Mouse (Mus musculus) urinary bladder, postnatal 25 days (tissue): ENCODE data around the gene Prelid1.

Source experiments
- DNase-seq: peaks from one replicate; pipeline ENCODE4 v3.0.0; 2022; ENCODE audit warnings: low spot score

The Prelid1 gene

GRCm38 (mm10) chr13:55332331-55332730 is 12.0 kb downstream of the Prelid1 start:
- DNase-seq = no peak

GRCm38 (mm10) chr13:55335701-55336100 is 15.4 kb downstream of the Prelid1 start:
- DNase-seq = no peak

DNA sequence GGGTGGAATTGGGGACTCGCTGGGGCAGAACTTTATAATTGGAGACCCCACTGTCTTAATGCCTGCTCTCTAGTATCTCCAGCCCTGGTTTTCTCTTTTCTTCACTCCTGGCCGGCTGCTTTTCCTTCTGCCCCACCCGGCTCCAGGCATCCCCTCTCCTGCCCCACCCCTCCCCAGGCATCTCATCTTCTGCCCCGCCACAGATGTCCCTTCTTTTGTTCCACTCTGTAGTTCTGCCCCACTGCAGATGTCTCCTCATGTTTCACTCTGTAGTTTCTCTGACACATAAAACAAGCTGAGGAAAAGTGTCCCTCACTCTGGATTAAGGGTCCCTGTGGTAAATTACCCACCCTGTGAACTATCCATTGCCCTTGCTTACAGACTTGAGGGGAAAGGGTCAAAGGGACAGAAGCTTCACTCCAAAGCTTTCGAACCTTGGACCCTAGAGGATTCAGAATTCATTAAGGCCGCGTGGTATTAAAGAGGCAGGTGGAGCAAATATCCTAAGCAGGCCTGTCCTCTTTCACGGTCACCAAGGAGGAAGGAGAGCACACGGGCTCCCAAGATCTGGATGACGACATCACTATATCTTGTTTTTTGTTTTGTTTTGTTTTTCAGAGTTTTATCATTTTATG is 17.2 kb downstream of the Prelid1 start:
- DNase-seq = no peak

DNA sequence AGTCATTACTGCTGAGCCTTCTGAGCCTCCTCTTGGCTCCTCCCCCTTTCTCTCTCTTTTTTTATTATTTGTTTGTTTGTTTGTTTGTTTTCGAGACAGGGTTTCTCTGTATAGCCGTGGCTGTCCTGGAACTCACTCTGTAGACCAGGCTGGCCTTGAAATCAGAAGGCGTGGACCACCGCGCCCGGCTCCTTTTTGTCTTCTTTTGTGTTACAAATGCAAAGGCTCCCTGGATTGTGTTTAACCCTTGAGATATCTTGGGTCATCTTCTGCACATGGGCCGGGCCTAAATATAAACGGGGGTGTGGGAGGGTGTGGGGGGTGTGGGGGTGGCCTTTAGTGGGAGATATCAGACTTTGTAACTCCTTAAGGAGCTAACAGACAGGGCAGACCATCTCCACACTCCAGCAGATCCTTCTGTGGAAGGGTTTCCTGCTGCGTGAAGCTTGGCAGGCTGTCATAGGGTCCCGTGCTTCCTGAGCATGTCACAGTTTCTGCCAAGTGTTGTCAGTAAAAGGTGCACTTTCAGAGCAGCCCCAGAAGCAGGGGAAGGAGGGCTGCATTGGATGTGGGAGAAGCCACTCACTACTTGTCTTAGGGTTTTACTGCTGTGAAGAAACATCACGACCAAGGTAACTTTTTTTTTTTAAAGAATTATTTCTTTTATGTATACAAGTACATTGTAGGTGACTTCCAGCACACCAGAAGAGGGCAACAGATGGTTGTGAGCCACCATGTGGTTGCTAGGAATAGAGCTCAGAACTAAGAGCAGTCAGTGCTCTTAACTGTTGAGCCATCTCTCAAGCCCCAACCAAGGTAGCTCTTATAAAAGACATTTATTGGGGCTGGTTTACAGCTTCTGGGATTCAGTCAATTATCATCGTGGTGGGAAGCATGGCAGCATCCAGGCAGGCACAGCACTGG is 18.1 kb downstream of the Prelid1 start:
- DNase-seq = no peak

DNA sequence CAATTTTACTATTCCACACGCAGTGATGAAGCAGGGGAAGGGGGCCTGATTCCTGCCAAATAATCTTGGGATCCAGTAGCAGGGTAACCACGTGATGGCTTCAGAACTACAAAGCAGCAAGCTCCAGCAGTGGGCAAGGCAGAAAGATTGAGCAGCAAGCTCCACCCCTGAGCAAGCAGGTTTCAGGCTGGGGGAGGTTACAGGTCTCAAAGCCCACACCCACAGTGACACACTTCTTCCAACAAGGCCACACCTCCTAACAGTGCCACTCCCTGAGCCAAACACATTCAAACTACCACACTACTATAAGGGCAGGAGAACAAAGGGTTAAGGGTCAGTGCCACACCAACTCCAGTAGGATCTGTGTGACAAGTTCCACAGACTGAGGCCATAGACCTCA is 19.0 kb downstream of the Prelid1 start:
- no peak for DNase-seq

GRCm38 (mm10) chr13:55342469-55342868 is 22.2 kb downstream of the Prelid1 start:
- DNase-seq = no peak

DNA sequence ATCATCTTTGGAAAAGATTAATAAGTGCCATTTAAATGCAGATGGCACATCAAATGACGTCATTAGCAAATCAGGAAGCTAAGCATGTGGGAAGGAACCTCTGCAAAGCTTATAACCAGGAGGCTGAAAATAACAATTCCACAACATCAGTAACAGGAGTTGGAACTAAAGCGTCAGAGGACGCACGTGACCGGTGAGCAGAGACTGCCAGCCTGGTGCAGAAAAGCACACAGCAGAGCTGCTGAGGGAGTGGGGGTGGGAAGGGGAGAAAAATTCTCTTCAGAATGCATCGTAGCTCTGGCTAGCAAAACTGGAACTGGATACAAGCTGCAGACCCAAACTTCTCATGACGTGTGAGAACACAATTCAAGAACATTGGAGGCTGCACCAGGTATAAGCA is 24.0 kb downstream of the Prelid1 start:
- DNase-seq = no peak

DNA sequence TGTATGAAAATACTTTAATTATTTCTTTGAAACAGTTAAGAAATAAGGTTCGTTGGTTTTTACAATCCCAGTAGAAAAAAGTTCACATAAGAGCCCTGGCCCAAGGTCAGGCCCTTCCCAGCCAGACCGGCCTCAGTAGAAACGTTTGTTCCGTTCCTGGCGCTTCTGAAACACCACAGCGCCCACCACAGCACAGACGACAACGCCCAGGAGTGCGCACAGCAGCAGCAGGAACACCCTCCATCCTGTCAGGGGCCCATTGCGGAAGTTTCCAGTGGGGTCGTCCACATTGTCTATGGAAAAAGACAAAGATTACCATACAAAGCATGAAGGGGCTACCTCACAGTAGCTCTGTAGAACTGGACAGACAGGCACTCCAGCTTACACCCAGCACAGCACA is 26.4 kb downstream of the Prelid1 start:
- no peak for DNase-seq

DNA sequence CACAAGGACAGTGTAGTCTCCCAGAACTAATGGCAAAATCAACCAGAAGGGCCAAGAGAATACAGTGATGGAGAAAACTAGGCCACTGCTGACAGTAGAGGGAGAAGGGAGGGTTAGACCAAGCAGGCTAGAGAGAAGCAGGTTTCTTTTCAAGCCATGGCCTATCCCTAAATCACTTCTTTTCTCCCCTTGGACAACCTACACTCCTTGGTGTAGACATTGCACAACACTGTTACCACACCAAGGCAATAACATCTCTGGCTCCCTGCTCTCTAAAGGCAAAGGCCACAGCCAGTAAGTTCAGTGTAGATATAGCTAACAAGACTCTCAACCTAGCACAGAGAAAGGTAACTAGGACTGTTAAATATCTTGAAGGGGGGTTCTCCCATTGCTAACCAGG is 40.8 kb downstream of the Prelid1 start:
- DNase-seq = no peak

DNA sequence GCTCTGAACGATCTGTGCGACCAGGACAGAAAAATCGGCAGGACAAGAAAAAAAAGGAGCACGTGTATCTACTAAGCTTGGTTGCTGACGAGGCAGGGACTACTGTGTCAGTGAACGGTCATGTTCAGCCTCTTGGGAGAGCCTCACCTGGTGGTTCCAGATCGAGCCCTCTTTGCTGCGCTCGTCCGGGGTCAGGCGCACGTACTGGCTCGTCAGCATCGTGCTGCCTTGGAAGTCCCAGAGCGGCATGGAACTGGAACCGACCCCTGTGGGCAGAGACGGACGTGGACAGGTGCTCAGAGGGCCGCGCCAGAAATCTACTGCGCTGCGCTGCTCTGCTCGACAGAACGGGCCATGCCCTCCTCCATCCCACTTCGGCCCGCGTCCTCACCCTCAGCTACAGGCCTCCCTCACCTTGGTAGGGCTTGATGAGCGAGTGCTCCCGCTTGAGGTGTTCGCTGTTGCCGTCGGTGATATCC is 41.7 kb downstream of the Prelid1 start:
- no peak for DNase-seq

DNA sequence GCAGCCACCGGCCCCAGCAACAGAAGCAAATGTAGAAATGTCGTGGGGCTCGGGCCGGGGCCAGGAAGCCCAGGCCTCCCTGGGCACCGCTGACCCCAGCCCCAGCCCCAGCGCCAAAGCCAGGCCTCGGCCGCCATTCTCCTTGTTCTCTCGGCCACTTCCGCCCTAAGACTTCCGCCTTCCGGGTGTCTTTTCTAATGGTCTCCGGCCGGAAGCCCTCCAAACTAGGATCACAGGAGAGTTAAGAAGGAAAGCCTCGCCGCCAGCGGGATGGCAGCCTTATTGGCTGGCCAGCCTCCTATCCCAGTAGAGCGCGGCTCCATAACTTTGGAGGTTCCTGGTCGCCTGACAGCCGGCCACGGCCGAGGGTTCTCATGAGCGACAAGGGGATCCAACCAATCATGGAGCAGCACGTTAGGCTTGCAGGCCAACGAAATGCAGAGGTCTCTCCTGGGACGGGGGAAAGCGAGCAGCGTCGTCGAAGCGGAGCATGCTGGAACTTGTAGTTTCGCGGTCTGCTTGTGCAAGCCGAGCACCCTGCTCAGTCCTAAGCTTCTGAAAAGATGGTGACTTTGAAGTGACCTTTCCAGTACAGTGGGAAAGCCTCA is 42.3 kb downstream of the Prelid1 start, which contains the start of gene Lman2:
Gene Lman2, minus strand, starts transcription at position 331 of the 608 bp plus-strand sequence.
- peak; percentile 83 for DNase-seq

DNA sequence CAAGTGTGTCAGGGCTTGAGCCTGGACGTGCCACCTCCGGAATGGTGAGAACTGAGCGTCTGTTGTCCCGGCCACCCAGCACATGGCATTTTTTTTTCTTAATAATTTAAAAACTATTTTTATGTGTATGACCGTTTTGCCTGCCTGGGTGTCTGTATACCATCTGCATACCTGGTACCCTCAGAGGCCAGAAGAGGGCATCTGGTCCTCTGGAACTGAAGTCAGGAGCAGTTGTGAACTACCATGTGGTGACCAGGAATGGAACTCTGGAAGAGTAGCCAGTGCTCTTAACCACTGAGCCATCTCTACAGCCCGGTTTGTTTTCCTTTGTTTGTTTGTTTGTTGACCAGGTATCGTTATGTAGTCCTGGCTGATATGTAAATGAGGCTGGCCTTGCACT is 48.1 kb downstream of the Prelid1 start:
- DNase-seq = no peak

GRCm38 (mm10) chr13:55369531-55370114 is 49.3 kb downstream of the Prelid1 start, which contains the start of gene Rgs14:
Gene Rgs14 (plus strand): TSS chr13:55369732.
- no peak for DNase-seq

DNA sequence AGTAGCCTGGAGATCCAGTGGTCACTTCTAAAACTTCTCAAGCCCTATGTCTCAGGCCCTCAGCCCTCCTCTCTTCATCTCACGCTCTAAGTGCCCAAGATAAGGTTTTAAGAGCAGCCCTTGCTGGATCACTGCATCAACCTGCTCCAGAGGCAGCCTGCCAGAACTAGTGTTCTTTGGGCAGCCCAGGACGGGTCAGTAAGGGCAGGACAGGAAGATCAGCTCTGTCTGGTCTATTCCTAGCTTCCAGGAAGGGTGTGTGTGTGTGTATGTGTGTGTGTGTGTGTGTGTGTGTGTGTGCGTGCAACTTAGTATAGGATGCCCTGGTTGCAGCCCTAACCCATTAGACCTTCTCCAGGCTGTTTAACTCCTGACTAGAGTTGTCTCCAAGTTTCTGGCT is 49.9 kb downstream of the Prelid1 start:
- no peak for DNase-seq

- DNase-seq = no peak
These were observed 50.8 kb downstream of the Prelid1 start for GRCm38 (mm10) chr13:55371007-55371681.

GRCm38 (mm10) chr13:55371740-55372139 is 51.4 kb downstream of the Prelid1 start:
- no peak for DNase-seq

DNA sequence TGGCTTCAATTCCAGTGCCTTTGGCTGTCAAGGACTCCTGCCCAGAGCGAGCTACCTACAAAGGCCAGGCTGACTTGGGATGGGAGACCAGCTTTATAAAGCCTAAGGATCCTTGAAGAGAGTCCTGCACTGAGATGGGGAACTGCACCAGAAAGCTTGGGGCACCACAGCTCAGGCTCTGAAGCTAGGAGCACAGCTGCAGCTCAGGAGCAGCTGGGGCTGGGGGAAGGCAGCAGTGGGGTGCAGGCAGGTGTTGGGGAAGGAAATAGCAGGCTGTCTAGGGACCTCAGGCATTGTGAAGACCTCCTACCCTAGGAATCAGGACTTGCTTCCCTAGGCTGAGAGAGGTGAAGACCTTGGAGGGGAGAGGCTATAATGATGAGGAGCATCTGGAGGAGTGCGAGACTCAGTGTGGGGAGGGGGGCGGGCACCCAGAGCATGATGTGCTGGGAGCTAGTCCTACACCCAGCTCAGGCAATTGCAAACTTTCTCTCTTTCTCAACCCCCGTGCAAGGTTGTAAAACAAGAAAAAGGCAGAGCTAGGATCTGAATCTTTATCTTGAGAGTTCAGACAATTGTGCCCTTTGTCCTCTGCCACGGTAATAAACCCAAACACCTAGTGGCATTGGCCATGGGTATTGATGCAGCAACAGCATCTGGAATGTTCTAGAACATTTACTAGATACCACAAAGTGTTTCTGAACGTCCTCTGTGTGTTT is 54.1 kb downstream of the Prelid1 start:
- no peak for DNase-seq
